Mouse (Mus musculus) spleen, postnatal 10 days (tissue): ENCODE measurements around the gene Ryr1.

Experiments
- DNase-seq, 2 experiments: peaks; one replicate each; pipeline ENCODE4 v3.0.0; 2021 to 2022; ENCODE audit warnings: low spot score in 2 of 2

Ryr1 gene

DNA sequence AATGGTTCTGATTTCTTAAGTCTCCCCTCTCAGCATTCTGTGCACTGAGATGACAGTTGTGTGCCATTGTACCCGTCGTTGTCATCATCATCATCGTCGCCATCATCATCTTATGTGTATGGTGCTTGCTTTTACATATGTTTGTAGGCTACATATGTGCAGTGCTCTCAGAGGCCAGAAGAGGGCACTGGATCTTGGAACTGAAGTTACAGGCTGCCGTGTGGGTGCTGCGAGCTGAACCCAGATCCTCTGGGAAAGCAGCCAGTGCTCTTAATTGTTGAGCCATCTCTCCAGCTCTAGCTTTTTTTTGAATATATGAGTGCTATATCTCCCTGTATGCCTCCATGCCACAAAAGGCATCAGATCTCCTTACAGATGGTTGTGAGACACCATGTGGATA is 87.7 kb downstream of the Ryr1 start:
- DNase-seq: no peak

DNA sequence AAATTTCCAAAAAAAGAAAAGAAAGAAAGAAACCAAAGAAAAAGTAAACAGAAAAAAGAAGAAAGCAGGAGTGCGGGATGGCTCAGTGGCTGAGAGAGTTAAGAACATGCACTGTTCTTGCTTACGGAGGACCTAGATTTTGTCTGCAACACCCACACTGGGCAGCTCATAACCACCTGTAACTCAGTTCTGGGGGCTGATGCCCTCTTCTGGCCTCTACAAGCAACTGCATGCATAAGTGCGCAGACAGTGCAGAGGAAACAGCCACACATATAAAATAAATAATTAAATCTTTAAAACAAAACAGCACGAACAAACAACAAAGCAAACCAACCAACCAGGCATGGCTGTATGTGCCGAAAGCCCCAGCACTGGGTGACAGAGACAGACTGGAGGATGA is 92.3 kb downstream of the Ryr1 start:
- DNase-seq: no peak

- DNase-seq: no peak
These were observed 93.3 kb downstream of the Ryr1 start for GRCm38 (mm10) chr7:29031641-29032040.

- DNase-seq: no peak
These were observed 95.0 kb downstream of the Ryr1 start for GRCm38 (mm10) chr7:29029690-29030656.

DNA sequence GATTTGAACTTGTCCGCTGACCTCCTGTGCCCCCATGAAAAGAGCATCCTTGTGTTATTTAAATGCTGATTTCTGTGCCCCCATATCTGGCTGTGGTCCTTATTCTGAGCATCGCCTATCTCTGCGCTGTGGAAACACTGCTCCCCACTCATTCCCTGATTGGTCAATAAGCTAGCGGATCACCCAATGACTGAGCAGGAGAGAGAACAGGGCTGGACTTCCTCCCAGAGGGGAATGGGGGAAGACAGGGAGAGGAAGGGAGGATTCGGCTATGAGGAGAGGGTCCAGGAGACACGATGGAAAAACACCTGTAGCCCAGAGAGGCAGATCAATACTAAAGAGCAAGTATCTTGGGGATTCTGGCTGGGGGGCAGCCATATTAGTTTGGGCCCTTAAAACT is 96.2 kb downstream of the Ryr1 start:
- DNase-seq: no peak

DNA sequence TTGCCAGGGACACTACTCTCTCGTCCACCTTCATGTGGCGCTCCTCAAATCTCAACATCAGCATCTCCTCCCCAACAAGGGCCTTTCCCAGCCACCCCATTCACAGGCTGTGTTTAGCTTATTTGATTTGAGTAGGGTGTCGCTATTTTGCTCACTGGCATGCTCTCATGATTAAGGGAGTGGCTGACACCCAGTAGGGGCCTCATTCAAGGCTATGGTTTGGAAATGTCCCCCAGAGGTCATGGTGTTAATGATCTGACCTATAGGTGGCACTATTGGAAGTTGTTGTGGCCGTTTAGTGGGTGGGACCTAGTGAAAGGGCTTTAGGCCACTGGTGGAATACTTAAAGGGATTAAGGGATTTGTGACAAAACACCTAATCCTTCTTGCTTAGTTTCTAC is 98.2 kb downstream of the Ryr1 start:
- no peak for DNase-seq

GRCm38 (mm10) chr7:29026195-29026594 is 98.8 kb downstream of the Ryr1 start:
- no peak for DNase-seq

DNA sequence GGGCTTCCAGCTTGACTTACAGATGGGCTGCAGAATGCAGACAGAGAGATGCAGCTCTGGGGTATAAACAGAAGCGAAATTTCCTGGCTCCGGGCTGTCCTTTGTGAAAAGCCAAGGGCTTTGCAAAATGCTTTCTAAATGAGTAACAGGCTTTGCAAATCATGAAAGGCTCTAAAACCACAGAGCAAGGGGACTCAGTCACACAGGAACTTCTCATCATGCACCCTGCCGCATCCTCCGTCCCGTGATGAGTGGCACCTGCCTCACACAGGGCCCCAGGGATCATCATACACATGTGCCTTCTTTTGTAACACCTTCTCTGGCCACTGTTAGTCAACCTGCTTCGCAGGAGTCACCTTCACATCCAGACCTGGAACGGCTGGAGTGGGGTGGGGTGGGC is 99.4 kb downstream of the Ryr1 start:
- no peak for DNase-seq

- no peak for DNase-seq
These were observed 101.5 kb downstream of the Ryr1 start for GRCm38 (mm10) chr7:29023514-29023913.

DNA sequence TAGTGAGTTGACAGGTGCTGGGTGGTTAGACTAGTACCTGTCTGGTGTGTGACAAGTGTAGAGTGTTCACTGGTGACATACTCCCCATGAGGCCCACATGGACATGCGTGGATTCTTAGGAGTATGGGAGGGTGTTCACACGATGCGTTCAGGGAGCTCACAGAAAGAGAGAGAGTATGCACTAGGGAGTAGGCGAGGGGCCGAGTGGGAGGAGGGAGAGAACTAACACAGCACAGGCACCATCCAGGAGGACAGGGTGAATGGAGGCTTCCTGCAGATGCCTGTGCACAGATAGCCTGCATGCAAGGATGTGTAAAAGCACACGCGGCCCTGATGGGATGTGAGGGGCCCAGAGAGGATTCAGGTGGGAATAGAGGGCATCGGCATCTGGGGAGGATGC is 102.5 kb downstream of the Ryr1 start:
- no peak for DNase-seq

DNA sequence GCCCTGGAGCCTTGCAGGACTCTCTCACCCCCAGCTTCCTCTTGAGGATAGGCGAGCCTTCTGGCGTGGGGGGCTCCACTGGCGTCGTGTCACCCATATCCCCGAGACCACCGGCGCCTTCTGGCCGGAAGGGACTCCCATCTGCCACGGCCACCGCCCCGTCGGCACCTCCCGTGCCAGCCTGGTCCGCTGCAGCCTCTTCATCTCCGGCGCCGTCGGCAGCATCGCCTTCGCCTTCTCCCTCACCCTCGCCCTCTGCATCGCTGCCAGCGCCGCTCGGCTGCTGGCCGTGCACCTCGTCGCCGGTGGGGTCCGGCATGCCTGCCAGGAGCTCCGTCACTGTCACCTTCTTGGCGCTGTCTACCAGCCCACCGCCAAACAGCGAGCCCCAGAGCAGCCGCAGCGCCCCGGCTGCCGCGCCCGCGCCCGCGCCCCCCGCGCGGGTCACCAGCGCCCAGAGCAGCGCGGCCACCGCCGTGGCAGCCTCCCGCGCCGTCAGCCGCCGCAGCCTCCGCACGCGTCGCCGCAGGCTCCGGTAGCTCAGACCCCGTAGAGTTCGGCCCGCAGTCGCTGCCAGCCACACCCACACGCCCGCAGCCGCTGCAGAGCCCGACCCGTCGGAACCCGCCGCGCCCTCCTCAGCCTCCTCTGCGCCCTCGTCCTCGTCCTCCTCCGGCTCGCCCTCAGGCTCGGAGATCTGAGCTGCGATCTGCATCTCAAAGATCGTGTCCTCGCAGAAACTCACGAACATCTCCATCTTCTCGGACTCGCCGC is 105.3 kb downstream of the Ryr1 start:
- no peak for DNase-seq

DNA sequence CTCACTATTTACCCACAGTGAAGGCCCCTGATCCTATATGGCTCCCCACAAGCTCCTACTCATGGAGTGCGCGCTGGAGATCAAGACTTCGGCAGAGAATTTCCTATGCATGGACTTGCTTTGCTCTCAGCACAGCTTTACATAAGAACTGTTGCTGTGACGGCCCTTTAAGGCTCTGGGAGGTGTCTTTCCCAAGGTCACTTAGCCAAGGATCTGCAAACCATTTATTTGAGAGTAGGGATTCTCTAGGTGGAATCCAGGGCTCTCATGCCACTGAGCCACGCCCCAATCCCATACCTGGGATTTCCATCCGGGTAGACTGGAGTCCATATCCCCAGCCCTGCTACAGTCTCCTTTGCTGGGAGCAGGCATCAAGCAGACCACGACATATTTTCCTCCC is 107.8 kb downstream of the Ryr1 start:
- DNase-seq: no peak

- no peak for DNase-seq
These were observed 108.5 kb downstream of the Ryr1 start for GRCm38 (mm10) chr7:29016440-29016839.

GRCm38 (mm10) chr7:29014984-29015383 is 110.0 kb downstream of the Ryr1 start:
- no peak for DNase-seq

GRCm38 (mm10) chr7:29008714-29009113 is 116.3 kb downstream of the Ryr1 start:
- no peak for DNase-seq

GRCm38 (mm10) chr7:29008171-29008570 is 116.8 kb downstream of the Ryr1 start:
- no peak for DNase-seq

- DNase-seq: no peak
These were observed 117.5 kb downstream of the Ryr1 start for GRCm38 (mm10) chr7:29007224-29008101.

DNA sequence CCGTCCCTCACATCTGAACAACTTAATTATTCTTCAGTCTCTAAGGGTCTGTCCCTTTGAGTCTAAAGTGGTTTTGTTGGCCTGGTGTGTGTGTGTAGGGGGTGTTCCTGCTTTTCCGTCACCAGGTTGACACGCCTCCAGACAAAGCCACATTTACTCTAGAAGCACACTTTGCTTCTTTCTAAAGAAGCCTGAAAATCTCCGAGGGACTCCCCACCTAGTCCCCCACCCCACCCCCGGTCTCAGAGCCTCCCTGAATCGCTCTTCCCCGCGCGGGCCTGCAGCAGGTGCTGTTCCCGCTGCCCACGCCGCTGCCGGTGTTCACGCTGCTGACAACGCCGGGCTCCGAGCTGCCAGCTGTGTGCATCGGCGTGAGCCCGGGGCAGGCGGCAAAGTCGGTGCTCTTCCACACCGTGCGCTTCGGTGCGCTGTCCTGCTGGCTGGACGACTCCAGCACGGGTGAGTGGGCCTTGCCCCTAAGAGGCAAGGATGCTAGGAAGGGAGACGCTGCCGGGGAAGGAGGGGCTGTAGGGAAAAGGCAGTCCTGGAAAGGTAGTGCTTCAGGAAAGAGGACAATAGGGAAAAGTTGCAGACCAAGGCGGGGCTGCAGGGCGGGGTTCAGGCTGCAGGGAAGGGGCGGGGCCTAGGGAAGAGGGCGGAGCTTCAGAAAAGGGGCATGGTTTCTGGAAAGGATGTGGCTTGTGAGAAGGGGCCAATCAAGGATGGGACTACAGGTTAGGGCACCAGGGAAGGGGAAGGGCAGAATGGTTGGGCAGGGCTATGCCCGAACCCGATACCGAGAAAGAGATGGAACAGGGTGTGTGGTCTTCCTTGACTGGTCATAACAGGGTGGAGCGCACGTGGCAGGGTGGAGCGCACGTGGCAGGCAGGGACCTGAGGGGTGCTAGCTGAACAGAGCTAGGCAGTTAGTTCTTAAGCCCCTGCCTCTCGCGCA is 124.1 kb downstream of the Ryr1 start:
- DNase-seq: peak; percentile 78 to 92

- no peak for DNase-seq
These were observed 131.6 kb downstream of the Ryr1 start for GRCm38 (mm10) chr7:28993402-28993801.

- no peak for DNase-seq
These were observed 132.0 kb downstream of the Ryr1 start for GRCm38 (mm10) chr7:28992997-28993396.

- no peak for DNase-seq
These were observed 133.4 kb downstream of the Ryr1 start for GRCm38 (mm10) chr7:28991616-28992015.
